Mouse (Mus musculus): ENCODE measurements around the gene Armc7. TPM values are rescaled to one million over a fixed set of nuclear protein-coding genes. Genes with fewer than 3 reads are reported as not detected.
"Not testable (repeated sequence)": the region's sequence is repeated elsewhere in the genome, so short reads cannot be mapped to it uniquely, and the experiment has no call there.

Armc7 gene
- polyA plus RNA-seq, 1 experiment from 2014 or later, result 13.3 TPM

DNA sequence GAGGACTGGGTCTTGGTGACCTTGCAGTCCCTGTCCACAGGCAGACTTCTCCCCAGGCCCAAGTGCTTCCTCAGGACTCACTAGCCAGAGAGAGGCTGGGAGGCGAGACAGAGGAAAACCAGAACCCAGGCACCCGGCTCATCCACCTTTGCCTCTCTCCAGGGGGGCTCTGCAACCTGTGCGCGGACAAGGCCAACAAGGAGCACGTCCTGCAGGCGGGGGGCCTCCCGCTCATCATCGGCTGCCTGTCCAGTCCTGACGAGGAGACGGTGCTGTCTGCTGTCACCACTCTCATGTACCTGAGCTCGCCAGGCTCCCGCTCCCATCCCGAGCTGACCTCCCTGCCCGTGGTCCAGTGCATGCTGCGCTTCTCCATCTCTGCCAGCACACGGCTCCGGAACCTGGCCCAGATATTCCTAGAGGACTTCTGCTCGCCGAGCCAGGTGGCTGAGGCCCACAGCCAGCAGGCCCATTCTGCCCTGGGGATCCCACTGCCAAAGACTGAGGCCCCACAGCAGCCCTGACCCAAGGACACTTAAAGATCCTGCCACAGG, 13.2 kb downstream of the Armc7 start:
- no peaks in the 10 kb centered on the region for H3K27me3 ChIP-seq
- DNase-seq (ENCODE audit: low read depth, low spot score) (no peak), ATAC-seq (no peak)
- in situ Hi-C loops (cut with MboI; ENCODE audit: low pct_unique_long_range_greater_than_20kb), result no loop called here
- ChIA-PET POLR2A (interaction anchor here (0.7 kb wide), 1 partner anchor 66 kb away, joined by 3 read pairs; no protein-coding TSS in a partner anchor), CTCF (no interaction called here)
- TF ChIP-seq CTCF (IDR thresholded peaks at IDR 0.05), result no peak

- ChIA-PET POLR2A (interaction anchor here (0.6 to 1.9 kb wide), 5 partner anchors 11 to 739 kb away, joined by 3 to 6 read pairs (median 4); no protein-coding TSS in a partner anchor), CTCF (interaction anchor here (0.9 to 1.5 kb wide), 3 partner anchors 11 to 75 kb away, joined by 3 to 5 read pairs (median 4); no protein-coding TSS in a partner anchor)
- ATAC-seq (no peak), DNase-seq (ENCODE audit: low read depth, low spot score) (no peak)
- in situ Hi-C loops (cut with MboI; ENCODE audit: low pct_unique_long_range_greater_than_20kb), result no loop called here
- TF ChIP-seq CTCF (IDR thresholded peaks at IDR 0.05), result no peak
- H3K27me3 ChIP-seq, result no peaks in the 10 kb centered on the region
These were observed 15.2 kb downstream of the Armc7 start for GRCm38 (mm10) chr11:115490441-115491355.

GRCm38 (mm10) chr11:115491356-115492083, 16.1 kb downstream of the Armc7 start, which contains the start of gene Nt5c:
TSS of gene Nt5c (minus strand) at chr11:115491862.
- ChIA-PET CTCF (interaction anchor here (0.9 to 1.5 kb wide), 6 partner anchors 8 to 76 kb away, joined by 3 to 5 read pairs (median 4); no protein-coding TSS in a partner anchor), POLR2A (interaction anchor here (0.6 to 1.9 kb wide), 6 partner anchors 10 to 739 kb away, joined by 3 to 6 read pairs (median 4); no protein-coding TSS in a partner anchor)
- in situ Hi-C loops (cut with MboI; ENCODE audit: low pct_unique_long_range_greater_than_20kb), result no loop called here
- TF ChIP-seq CTCF (IDR thresholded peaks at IDR 0.05), result peak; percentile 90
- peak; percentile 97 for ATAC-seq
- H3K27me3 ChIP-seq, result no peaks in the 10 kb centered on the region
- no peak for DNase-seq (ENCODE audit: low read depth, low spot score)

DNA sequence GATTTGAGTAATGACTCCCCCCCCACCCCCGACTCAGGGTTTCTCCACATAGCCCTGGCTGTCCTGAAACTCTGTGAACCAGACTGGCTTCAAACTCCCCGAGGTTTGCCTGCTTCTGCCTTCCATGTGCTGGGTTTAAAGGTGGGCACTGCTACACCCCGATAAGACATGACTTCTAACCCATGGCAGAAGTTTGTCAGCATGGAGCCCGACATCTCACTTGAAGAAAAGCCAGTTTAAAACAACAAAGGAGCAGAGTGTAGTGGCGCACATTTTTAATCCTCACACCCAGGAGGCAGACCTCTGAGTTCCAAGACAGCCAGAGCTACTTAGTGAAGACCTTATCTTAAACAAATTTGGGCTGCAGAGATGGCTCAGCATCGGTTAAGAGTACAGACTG, 16.9 kb downstream of the Armc7 start:
- ATAC-seq, result no peak
- TF ChIP-seq CTCF (IDR thresholded peaks at IDR 0.05), result no peak
- CTCF ChIA-PET, result interaction anchor here (1.0 to 1.4 kb wide), 2 partner anchors 17 to 71 kb away, joined by 3 to 5 read pairs; no protein-coding TSS in a partner anchor
- in situ Hi-C loops (cut with MboI; ENCODE audit: low pct_unique_long_range_greater_than_20kb), result no loop called here
- POLR2A ChIA-PET, result interaction anchor here (1.0 to 1.9 kb wide), 2 partner anchors 9 to 21 kb away, joined by 4 to 5 read pairs; no protein-coding TSS in a partner anchor
- no peaks in the 10 kb centered on the region for H3K27me3 ChIP-seq
- no peak for DNase-seq (ENCODE audit: low read depth, low spot score)

GRCm38 (mm10) chr11:115496559-115496958, 21.1 kb downstream of the Armc7 start:
- POLR2A ChIA-PET; in situ Hi-C loops (cut with MboI; ENCODE audit: low pct_unique_long_range_greater_than_20kb); DNase-seq (ENCODE audit: low read depth, low spot score); H3K27me3 ChIP-seq; ATAC-seq; CTCF ChIA-PET: not testable (repeated sequence)

DNA sequence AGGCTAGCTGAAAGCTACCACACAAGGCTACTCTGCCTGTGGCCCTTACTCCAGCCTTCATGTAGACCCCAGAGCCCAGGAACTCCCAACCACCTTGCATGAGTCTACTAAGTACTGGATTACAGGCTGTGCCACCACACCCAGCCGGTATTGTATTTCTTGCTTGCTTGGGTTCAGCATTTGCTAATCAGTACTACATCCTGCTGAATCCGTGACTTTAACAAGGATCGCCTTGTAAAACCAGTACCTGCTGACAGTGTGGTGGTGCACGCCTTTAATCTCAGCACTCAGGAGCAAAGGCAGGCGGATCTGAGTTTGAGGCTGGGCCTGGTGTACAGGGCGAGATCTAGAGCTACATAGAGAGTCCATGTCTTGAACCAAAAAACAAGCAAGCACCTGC, 27.2 kb downstream of the Armc7 start:
- DNase-seq (ENCODE audit: low read depth, low spot score), result no peak
- in situ Hi-C loops (cut with MboI; ENCODE audit: low pct_unique_long_range_greater_than_20kb), result no loop called here
- ChIA-PET POLR2A (interaction anchor here (0.7 kb wide), 1 partner anchor 56 kb away, joined by 6 read pairs; no protein-coding TSS in a partner anchor), CTCF (no interaction called here)
- no peaks in the 10 kb centered on the region for H3K27me3 ChIP-seq
- TF ChIP-seq CTCF (IDR thresholded peaks at IDR 0.05), result no peak
- no peak for ATAC-seq

- CTCF ChIA-PET, result interaction anchor here (1.2 kb wide), 1 partner anchor 22 kb away, joined by 4 read pairs; no protein-coding TSS in a partner anchor
- in situ Hi-C loops (cut with MboI; ENCODE audit: low pct_unique_long_range_greater_than_20kb), result no loop called here
- POLR2A ChIA-PET, result no interaction called here
- no peak for TF ChIP-seq CTCF (IDR thresholded peaks at IDR 0.05)
- no peak for DNase-seq (ENCODE audit: low read depth, low spot score)
- ATAC-seq, result no peak
- H3K27me3 ChIP-seq, result no peaks in the 10 kb centered on the region
These were observed 31.1 kb downstream of the Armc7 start for GRCm38 (mm10) chr11:115506586-115506985.

DNA sequence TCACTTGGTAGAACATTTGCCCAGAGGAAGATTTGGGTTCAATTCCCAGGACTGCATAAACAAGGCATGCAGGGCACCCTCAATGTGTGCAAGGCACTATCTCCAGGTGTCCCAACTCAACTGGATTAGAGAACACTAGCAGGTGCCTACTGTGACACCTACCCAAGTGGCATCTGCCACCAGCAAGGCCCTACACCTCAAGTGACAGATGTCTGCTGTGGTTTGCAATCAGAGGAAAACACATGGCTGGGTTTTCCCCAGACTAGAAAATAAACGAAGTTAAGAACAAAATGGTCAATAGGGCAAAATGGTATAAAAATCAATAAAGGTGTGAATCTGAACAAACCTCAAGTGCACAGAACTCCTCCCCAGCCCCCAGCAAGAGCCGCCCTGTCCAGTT, 32.6 kb downstream of the Armc7 start:
- ATAC-seq (no peak), DNase-seq (ENCODE audit: low read depth, low spot score) (no peak)
- no peaks in the 10 kb centered on the region for H3K27me3 ChIP-seq
- POLR2A ChIA-PET, result no interaction called here
- CTCF ChIA-PET, result no interaction called here
- in situ Hi-C loops (cut with MboI; ENCODE audit: low pct_unique_long_range_greater_than_20kb), result no loop called here
- no peak for TF ChIP-seq CTCF (IDR thresholded peaks at IDR 0.05)

DNA sequence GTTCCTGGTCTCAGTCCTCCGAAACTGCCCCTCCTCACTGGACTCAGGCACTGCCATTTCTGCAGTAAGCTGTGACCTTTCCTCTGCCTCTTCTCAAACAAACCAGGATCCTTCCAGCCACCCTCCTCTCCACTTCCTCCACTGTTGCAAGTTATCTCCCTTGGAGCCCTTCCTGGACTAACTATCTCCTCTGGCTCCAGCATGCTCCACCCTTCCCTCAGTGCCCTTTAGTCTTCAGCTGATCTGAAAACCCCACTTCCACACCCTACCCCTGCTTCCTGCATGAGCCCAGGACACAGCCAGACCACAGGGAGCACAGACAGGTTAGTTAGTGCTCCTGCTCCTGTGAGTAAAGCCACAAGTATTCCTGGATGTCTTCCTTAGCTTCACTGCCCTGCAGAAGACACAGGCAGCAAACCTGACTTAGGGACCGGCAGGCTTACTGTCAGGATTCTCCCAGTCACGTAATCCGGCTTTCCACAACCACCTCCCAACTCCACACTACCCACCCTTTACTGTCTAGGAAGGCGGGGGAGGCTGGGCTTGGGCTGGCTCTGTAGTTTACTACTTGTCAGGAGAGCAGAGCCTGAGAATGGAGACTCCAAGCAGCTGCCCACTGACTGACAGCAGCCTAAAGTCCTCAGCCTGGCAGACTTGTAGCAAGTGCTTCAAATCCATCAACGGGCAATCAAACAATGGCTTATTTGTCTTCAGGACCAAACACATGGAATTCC, 34.5 kb downstream of the Armc7 start:
- ChIA-PET CTCF (no interaction called here), POLR2A (interaction anchor here (0.6 to 1.3 kb wide), 2 partner anchors 19 to 33 kb away, joined by 3 read pairs; no protein-coding TSS in a partner anchor)
- in situ Hi-C loops (cut with MboI; ENCODE audit: low pct_unique_long_range_greater_than_20kb), result no loop called here
- no peaks in the 10 kb centered on the region for H3K27me3 ChIP-seq
- TF ChIP-seq CTCF (IDR thresholded peaks at IDR 0.05), result no peak
- no peak for DNase-seq (ENCODE audit: low read depth, low spot score)
- no peak for ATAC-seq

GRCm38 (mm10) chr11:115510507-115510888, 35.0 kb downstream of the Armc7 start:
- in situ Hi-C loops (cut with MboI; ENCODE audit: low pct_unique_long_range_greater_than_20kb), result no loop called here
- H3K27me3 ChIP-seq, result no peaks in the 10 kb centered on the region
- ATAC-seq (no peak), DNase-seq (ENCODE audit: low read depth, low spot score) (no peak)
- POLR2A ChIA-PET, result no interaction called here
- no peak for TF ChIP-seq CTCF (IDR thresholded peaks at IDR 0.05)
- CTCF ChIA-PET, result no interaction called here
